Mouse (Mus musculus) heart, adult 2 months (tissue): Measurements from ENCODE around the gene Fam217a.

Experiments used
- CTCF ChIP-seq: fragments of 200-600 bp; IDR thresholded peaks from 2 replicates; pipeline ENCODE4 v1.8.1; 2022; ENCODE audit warnings: antibody characterized with exemption, mild to moderate bottlenecking, moderate library complexity
- EP300 ChIP-seq: fragments of 200-500 bp; IDR thresholded peaks from 2 replicates; pipeline ENCODE4 v1.6.1; 2011; ENCODE audit warnings: low read depth, low read length, control low read depth; ENCODE audit not compliant: insufficient read depth
- POLR2A ChIP-seq: fragments of 200-500 bp; IDR thresholded peaks from 2 replicates; pipeline ENCODE4 v1.6.1; 2011; ENCODE audit warnings: mild to moderate bottlenecking, low read depth, low read length, control low read depth; ENCODE audit not compliant: insufficient read depth

GRCm38 (mm10) chr13:34964866-34965265 lies 40.8 kb upstream of the Fam217a start:
- TF ChIP-seq EP300 (no peak), POLR2A (no peak), CTCF (no peak)
